Mouse (Mus musculus): ENCODE measurements around the gene Ube2u. TPM values are rescaled to one million over a fixed set of nuclear protein-coding genes. Genes with fewer than 3 reads are reported as not detected.

Gene Ube2u
- polyA plus RNA-seq, 1 experiment, result not detected

- Histone ChIP-seq H3K79me2 (ENCODE audit: control insufficient read depth, insufficient read depth) (no peaks in the 10 kb centered on the region), H3K4me2 (ENCODE audit: low read depth) (no peak overlapping the region), H3K4me3 (no peak overlapping the region), H3K36me3 (ENCODE audit: control insufficient read depth, insufficient read depth) (no peaks in the 10 kb centered on the region), H3K27me3 (ENCODE audit: control insufficient read depth, insufficient read depth, insufficient read length) (peaks cover 5% of the 10 kb centered on the region), H3ac (ENCODE audit: control insufficient read depth, insufficient read length) (no peak overlapping the region)
- TF ChIP-seq SRF (IDR thresholded peaks at IDR 0.05; ENCODE audit: control insufficient read depth, insufficient read length, low read depth) (no peak), CEBPB (IDR thresholded peaks at IDR 0.05; ENCODE audit: insufficient read depth, poor library complexity, severe bottlenecking) (no peak), USF1 (IDR thresholded peaks at IDR 0.05; ENCODE audit: low read depth) (no peak), MAX (IDR thresholded peaks at IDR 0.05; ENCODE audit: low read depth) (no peak), E2F4 (IDR thresholded peaks at IDR 0.05; ENCODE audit: insufficient read depth) (no peak), REST (IDR thresholded peaks at IDR 0.05; ENCODE audit: insufficient read depth, insufficient read length) (no peak), TCF12 (IDR thresholded peaks at IDR 0.05; ENCODE audit: insufficient read depth, poor library complexity, severe bottlenecking) (no peak), MYOG (IDR thresholded peaks at IDR 0.05; ENCODE audit: control insufficient read depth in 1 of 3, insufficient read depth in 1 of 3, insufficient read length in 2 of 3, low read depth in 2 of 3) (no peak), TCF3 (IDR thresholded peaks at IDR 0.05; ENCODE audit: insufficient read length, low read depth) (no peak), MYOD1 (IDR thresholded peaks at IDR 0.05; ENCODE audit: control insufficient read depth in 1 of 3, insufficient read length in 2 of 3, low read depth in 2 of 3) (no peak), POLR2A (IDR thresholded peaks at IDR 0.05; ENCODE audit: insufficient read length, low read depth) (no peak), POLR2AphosphoS2 (IDR thresholded peaks at IDR 0.05; ENCODE audit: insufficient read length, low read depth) (no peak)
Observed at GRCm38 (mm10) chr4:100533607-100534006, 55.0 kb downstream of the Ube2u start.

DNA sequence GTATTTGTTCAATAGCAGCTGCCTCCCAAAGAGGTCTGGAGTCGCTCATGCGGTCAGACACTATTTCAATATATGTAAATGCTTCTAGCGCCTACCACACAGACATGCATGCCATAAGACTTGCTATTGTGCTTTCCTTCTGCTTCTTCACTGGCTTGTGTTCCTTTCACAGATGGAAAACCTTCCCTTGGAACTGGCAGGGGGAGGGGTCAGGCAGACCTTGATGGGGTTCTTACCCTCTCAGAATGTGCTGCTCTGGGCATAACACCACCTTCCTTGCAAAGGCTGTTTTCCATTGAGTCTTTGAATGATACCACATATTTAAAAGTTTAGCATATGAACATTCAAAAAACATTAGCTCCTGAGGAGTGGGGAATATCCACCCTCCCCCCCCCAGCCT is 56.3 kb downstream of the Ube2u start:
- Histone ChIP-seq H3K4me2 (ENCODE audit: low read depth) (no peak overlapping the region), H3K36me3 (ENCODE audit: control insufficient read depth, insufficient read depth) (no peaks in the 10 kb centered on the region), H3K4me3 (no peak overlapping the region), H3K79me2 (ENCODE audit: control insufficient read depth, insufficient read depth) (no peaks in the 10 kb centered on the region), H3K27me3 (ENCODE audit: control insufficient read depth, insufficient read depth, insufficient read length) (peaks cover 5% of the 10 kb centered on the region), H3ac (ENCODE audit: control insufficient read depth, insufficient read length) (no peak overlapping the region)
- no peak for TF ChIP-seq MAX (IDR thresholded peaks at IDR 0.05; ENCODE audit: low read depth)
- TF ChIP-seq POLR2AphosphoS2 (IDR thresholded peaks at IDR 0.05; ENCODE audit: insufficient read length, low read depth), result no peak
- no peak for TF ChIP-seq TCF12 (IDR thresholded peaks at IDR 0.05; ENCODE audit: insufficient read depth, poor library complexity, severe bottlenecking)
- no peak for TF ChIP-seq MYOG (IDR thresholded peaks at IDR 0.05; ENCODE audit: control insufficient read depth in 1 of 3, insufficient read depth in 1 of 3, insufficient read length in 2 of 3, low read depth in 2 of 3)
- TF ChIP-seq E2F4 (IDR thresholded peaks at IDR 0.05; ENCODE audit: insufficient read depth), result no peak
- no peak for TF ChIP-seq TCF3 (IDR thresholded peaks at IDR 0.05; ENCODE audit: insufficient read length, low read depth)
- TF ChIP-seq MYOD1 (IDR thresholded peaks at IDR 0.05; ENCODE audit: control insufficient read depth in 1 of 3, insufficient read length in 2 of 3, low read depth in 2 of 3), result no peak
- TF ChIP-seq REST (IDR thresholded peaks at IDR 0.05; ENCODE audit: insufficient read depth, insufficient read length), result no peak
- no peak for TF ChIP-seq CEBPB (IDR thresholded peaks at IDR 0.05; ENCODE audit: insufficient read depth, poor library complexity, severe bottlenecking)
- no peak for TF ChIP-seq SRF (IDR thresholded peaks at IDR 0.05; ENCODE audit: control insufficient read depth, insufficient read length, low read depth)
- TF ChIP-seq POLR2A (IDR thresholded peaks at IDR 0.05; ENCODE audit: insufficient read length, low read depth), result no peak
- no peak for TF ChIP-seq USF1 (IDR thresholded peaks at IDR 0.05; ENCODE audit: low read depth)

- TF ChIP-seq POLR2AphosphoS2 (IDR thresholded peaks at IDR 0.05; ENCODE audit: insufficient read length, low read depth) (no peak), SRF (IDR thresholded peaks at IDR 0.05; ENCODE audit: control insufficient read depth, insufficient read length, low read depth) (no peak), MYOD1 (IDR thresholded peaks at IDR 0.05; ENCODE audit: control insufficient read depth in 1 of 3, insufficient read length in 2 of 3, low read depth in 2 of 3) (no peak), POLR2A (IDR thresholded peaks at IDR 0.05; ENCODE audit: insufficient read length, low read depth) (no peak), USF1 (IDR thresholded peaks at IDR 0.05; ENCODE audit: low read depth) (no peak), TCF12 (IDR thresholded peaks at IDR 0.05; ENCODE audit: insufficient read depth, poor library complexity, severe bottlenecking) (no peak), MYOG (IDR thresholded peaks at IDR 0.05; ENCODE audit: control insufficient read depth in 1 of 3, insufficient read depth in 1 of 3, insufficient read length in 2 of 3, low read depth in 2 of 3) (no peak), REST (IDR thresholded peaks at IDR 0.05; ENCODE audit: insufficient read depth, insufficient read length) (no peak), MAX (IDR thresholded peaks at IDR 0.05; ENCODE audit: low read depth) (no peak), CEBPB (IDR thresholded peaks at IDR 0.05; ENCODE audit: insufficient read depth, poor library complexity, severe bottlenecking) (no peak), E2F4 (IDR thresholded peaks at IDR 0.05; ENCODE audit: insufficient read depth) (no peak), TCF3 (IDR thresholded peaks at IDR 0.05; ENCODE audit: insufficient read length, low read depth) (no peak)
- Histone ChIP-seq H3K4me2 (ENCODE audit: low read depth) (no peak overlapping the region), H3K36me3 (ENCODE audit: control insufficient read depth, insufficient read depth) (no peaks in the 10 kb centered on the region)
Observed at GRCm38 (mm10) chr4:100537898-100538297, 59.2 kb downstream of the Ube2u start.

GRCm38 (mm10) chr4:100539483-100539882 is 60.8 kb downstream of the Ube2u start:
- H3ac ChIP-seq (ENCODE audit: control insufficient read depth, insufficient read length), result no peak overlapping the region
- H3K36me3 ChIP-seq (ENCODE audit: control insufficient read depth, insufficient read depth), result no peaks in the 10 kb centered on the region
- H3K4me3 ChIP-seq, result no peak overlapping the region
- TF ChIP-seq REST (IDR thresholded peaks at IDR 0.05; ENCODE audit: insufficient read depth, insufficient read length) (no peak), SRF (IDR thresholded peaks at IDR 0.05; ENCODE audit: control insufficient read depth, insufficient read length, low read depth) (no peak), CEBPB (IDR thresholded peaks at IDR 0.05; ENCODE audit: insufficient read depth, poor library complexity, severe bottlenecking) (no peak), MYOG (IDR thresholded peaks at IDR 0.05; ENCODE audit: control insufficient read depth in 1 of 3, insufficient read depth in 1 of 3, insufficient read length in 2 of 3, low read depth in 2 of 3) (no peak), MYOD1 (IDR thresholded peaks at IDR 0.05; ENCODE audit: control insufficient read depth in 1 of 3, insufficient read length in 2 of 3, low read depth in 2 of 3) (no peak), E2F4 (IDR thresholded peaks at IDR 0.05; ENCODE audit: insufficient read depth) (no peak), TCF3 (IDR thresholded peaks at IDR 0.05; ENCODE audit: insufficient read length, low read depth) (no peak), USF1 (IDR thresholded peaks at IDR 0.05; ENCODE audit: low read depth) (no peak), POLR2AphosphoS2 (IDR thresholded peaks at IDR 0.05; ENCODE audit: insufficient read length, low read depth) (no peak), TCF12 (IDR thresholded peaks at IDR 0.05; ENCODE audit: insufficient read depth, poor library complexity, severe bottlenecking) (no peak), POLR2A (IDR thresholded peaks at IDR 0.05; ENCODE audit: insufficient read length, low read depth) (no peak), MAX (IDR thresholded peaks at IDR 0.05; ENCODE audit: low read depth) (no peak)
- no peak overlapping the region for H3K4me2 ChIP-seq (ENCODE audit: low read depth)
- H3K27me3 ChIP-seq (ENCODE audit: control insufficient read depth, insufficient read depth, insufficient read length), result peaks cover 8% of the 10 kb centered on the region
- no peaks in the 10 kb centered on the region for H3K79me2 ChIP-seq (ENCODE audit: control insufficient read depth, insufficient read depth)

More at GRCm38 (mm10) chr4:100537898-100538297, 59.2 kb downstream of the Ube2u start:
- no peak overlapping the region for H3K4me3 ChIP-seq
- no peak overlapping the region for H3ac ChIP-seq (ENCODE audit: control insufficient read depth, insufficient read length)
- peaks cover 8% of the 10 kb centered on the region for H3K27me3 ChIP-seq (ENCODE audit: control insufficient read depth, insufficient read depth, insufficient read length)
- H3K79me2 ChIP-seq (ENCODE audit: control insufficient read depth, insufficient read depth), result no peaks in the 10 kb centered on the region
